ENCODE assay signal across 18 mouse cellular contexts in the genomic region with DNA sequence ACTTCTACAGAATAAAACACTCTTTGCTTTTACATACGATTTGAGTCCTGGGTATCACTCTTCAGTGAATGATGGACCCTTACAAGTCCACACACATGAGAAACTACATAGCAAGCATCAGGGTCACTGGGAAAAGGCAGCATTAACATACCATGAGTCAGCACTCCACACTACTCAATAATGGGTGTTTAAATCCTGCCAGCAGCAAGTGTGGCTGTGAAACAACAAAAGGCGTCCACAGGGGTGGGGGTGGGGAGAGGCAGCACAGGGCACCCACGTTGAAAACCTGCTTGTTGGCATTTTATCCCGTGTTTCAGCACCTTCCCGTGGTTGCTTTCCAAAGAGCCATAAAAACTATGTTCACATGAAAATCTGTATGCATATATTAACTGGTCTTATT.
"Had no signal": no experiment of that assay in that cellular context is flagged by ENCODE, and none has a peak within 500 bp of the region (broad histone marks: within the 10 kb centered on the region; RNA-seq: fewer than 3 reads in every experiment).

No protein-coding gene starts in this region.

- H3K27ac ChIP-seq: midbrain, embryonic 10.5 days; midbrain, embryonic 13.5 days; neural tube, embryonic 13.5 days; neural tube, embryonic 15.5 days had no signal

- DNase-seq: lung, adult 18-20 months; lung, embryonic 14.5 days; lung, postnatal 10 days; lung, postnatal 4 days; retina, postnatal 1 day; right cerebral cortex, adult 18-20 months; right cerebral cortex, postnatal 25 days; right cerebral cortex, postnatal 4 days; spleen, adult 18-20 months; thymus, adult 18-20 months; thymus, postnatal 14 days; thymus, postnatal 36 days had no signal

- ATAC-seq: midbrain, embryonic 13.5 days; midbrain, embryonic 16.5 days had no signal

- H3K4me2 ChIP-seq: lung, embryonic 14.5 days; midbrain, embryonic 13.5 days; neural tube, embryonic 13.5 days; neural tube, embryonic 15.5 days had no signal

- H3K4me1 ChIP-seq: neural tube, embryonic 13.5 days; neural tube, embryonic 15.5 days had no signal

- H3K27me3 ChIP-seq: midbrain, embryonic 13.5 days; neural tube, embryonic 13.5 days; neural tube, embryonic 15.5 days had no signal

- H3K9me3 ChIP-seq: midbrain, embryonic 10.5 days; midbrain, embryonic 13.5 days; neural tube, embryonic 13.5 days; neural tube, embryonic 15.5 days had no signal

- H3K9ac ChIP-seq: lung, embryonic 14.5 days; midbrain, embryonic 13.5 days; neural tube, embryonic 13.5 days; neural tube, embryonic 15.5 days had no signal

- H3K36me3 ChIP-seq: midbrain, embryonic 10.5 days; midbrain, embryonic 13.5 days; neural tube, embryonic 13.5 days; neural tube, embryonic 15.5 days had no signal

- H3K4me3 ChIP-seq: midbrain, embryonic 10.5 days; midbrain, embryonic 13.5 days; myocyte; neural tube, embryonic 13.5 days; neural tube, embryonic 15.5 days had no signal
